Mouse (Mus musculus): Measurements from ENCODE around the gene Bhlha9.

- no peak for TF ChIP-seq CTCF (IDR thresholded peaks at IDR 0.05)
- TF ChIP-seq EP300 (IDR thresholded peaks at IDR 0.05) = no peak
These were observed 32.0 kb upstream of the Bhlha9 start for GRCm38 (mm10) chr11:76640231-76640630.
